Mouse (Mus musculus) heart, adult 2 months (tissue): ENCODE measurements around the gene Kcnk5. TPM values are rescaled to one million over a fixed set of nuclear protein-coding genes. Genes with fewer than 3 reads are reported as not detected.

Experiments
- DNase-seq, 2 experiments: peaks; one replicate each; pipeline ENCODE4 v3.0.0; 2021
- H3K27ac ChIP-seq: fragments of 200-600 bp; 2 replicates; pipeline ENCODE4 v1.8.1; 2022
- H3K27me3 ChIP-seq: fragments of 200-500 bp; 2 replicates; pipeline ENCODE4 v1.6.1; 2012; ENCODE audit warnings: mild to moderate bottlenecking, low read length, inconsistent platforms, mixed read lengths; ENCODE audit not compliant: control insufficient read depth, insufficient read depth
- H3K36me3 ChIP-seq: fragments of 200-500 bp; 2 replicates; pipeline ENCODE4 v1.6.1; 2012; ENCODE audit warnings: low read length, inconsistent platforms; ENCODE audit not compliant: control insufficient read depth, insufficient read depth
- H3K4me1 ChIP-seq: fragments of 200-500 bp; 2 replicates; pipeline ENCODE4 v1.6.1; 2011; ENCODE audit warnings: low read length; ENCODE audit not compliant: control insufficient read depth, insufficient read depth
- H3K4me3 ChIP-seq: fragments of 200-600 bp; 2 replicates; pipeline ENCODE4 v1.8.1; 2022
- H3K79me2 ChIP-seq: fragments of 200-500 bp; replicated peaks from 2 replicates; pipeline ENCODE4 v1.6.1; 2012; ENCODE audit warnings: mild to moderate bottlenecking, inconsistent platforms, low read length, moderate library complexity, mixed read lengths; ENCODE audit not compliant: control insufficient read depth, insufficient read depth
- H3K9ac ChIP-seq: fragments of 200-500 bp; 2 replicates; pipeline ENCODE4 v1.6.1; 2012; ENCODE audit warnings: low read depth, mild to moderate bottlenecking, control low read depth, inconsistent platforms, low read length, mixed read lengths
- CTCF ChIP-seq: fragments of 200-600 bp; IDR thresholded peaks from 2 replicates; pipeline ENCODE4 v1.8.1; 2022; ENCODE audit warnings: antibody characterized with exemption, mild to moderate bottlenecking, moderate library complexity
- EP300 ChIP-seq: fragments of 200-500 bp; IDR thresholded peaks from 2 replicates; pipeline ENCODE4 v1.6.1; 2011; ENCODE audit warnings: low read depth, low read length, control low read depth; ENCODE audit not compliant: insufficient read depth
- POLR2A ChIP-seq: fragments of 200-500 bp; IDR thresholded peaks from 2 replicates; pipeline ENCODE4 v1.6.1; 2011; ENCODE audit warnings: mild to moderate bottlenecking, low read depth, low read length, control low read depth; ENCODE audit not compliant: insufficient read depth
- WGBS: fragments of 180-500 bp; shearing (Covaris S2); methylation state at CpG from one replicate; pipeline ENCODE4 v1.1.7; 2018; 5-methylcytosine and 5-hydroxymethylcytosine counted together
- intact Hi-C: fragments of 180-260 bp; cut with DNase I; formaldehyde crosslinking; loops from one replicate; pipeline ENCODE4 v1.15.1; 2025
- polyA plus RNA-seq: library from polyadenylated mRNA; depleted of rRNA; stranded (reverse); fragments of >200 nt; gene quantifications from 2 replicates; pipeline ENCODE4 v1.2.3, GENCODE M21; 2012
- total RNA-seq, 2 experiments: library from RNA; stranded (reverse); gene quantifications; 2 replicates each; pipeline ENCODE4 v1.2.3; 2021

Gene Kcnk5
- total and polyA plus RNA-seq, 3 experiments: 0.65 to 0.84 (median 0.70) TPM

GRCm38 (mm10) chr14:20149127-20150080, 32.2 kb downstream of the Kcnk5 start:
- Histone ChIP-seq H3K9ac (no peak overlapping the region), H3K4me3 (no peak overlapping the region), H3K27me3 (no peaks in the 10 kb centered on the region), H3K36me3 (no peaks in the 10 kb centered on the region), H3K27ac (no peak overlapping the region), H3K79me2 (no peaks in the 10 kb centered on the region), H3K4me1 (no peaks in the 10 kb centered on the region)
- intact Hi-C loops: no loop called here
- 83% methylated on average over 22 of the region's 22 CpGs for WGBS
- DNase-seq: no peak
- TF ChIP-seq POLR2A: no peak
- no peak for TF ChIP-seq EP300
- TF ChIP-seq CTCF: no peak

DNA sequence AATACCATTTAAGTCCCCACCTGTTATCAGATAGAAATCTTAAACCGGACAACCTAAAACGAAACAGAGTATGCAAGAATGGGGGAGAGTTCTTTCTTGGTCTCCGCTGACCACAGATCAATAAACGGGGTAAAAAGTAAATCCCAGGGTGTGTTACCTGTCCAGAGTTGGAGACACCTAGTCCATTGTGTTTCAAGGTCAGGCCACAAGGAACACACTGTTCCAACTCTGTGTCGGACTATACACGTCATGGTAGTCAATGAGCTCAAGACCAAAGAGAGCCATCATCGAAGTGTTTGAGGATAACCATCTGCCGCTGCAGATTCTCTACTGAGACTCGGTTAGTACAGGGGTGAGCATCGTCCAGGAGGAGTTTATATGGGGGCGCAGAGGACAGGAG, 33.1 kb downstream of the Kcnk5 start:
- no peaks in the 10 kb centered on the region for H3K36me3 ChIP-seq
- no peak for DNase-seq
- H3K4me3 ChIP-seq: no peak overlapping the region
- intact Hi-C loops: no loop called here
- TF ChIP-seq EP300 (no peak), POLR2A (no peak), CTCF (no peak)
- H3K27me3 ChIP-seq: no peaks in the 10 kb centered on the region
- H3K79me2 ChIP-seq: no peaks in the 10 kb centered on the region
- no peak overlapping the region for H3K9ac ChIP-seq
- no peaks in the 10 kb centered on the region for H3K4me1 ChIP-seq
- WGBS: 91% methylated on average over 11 of the region's 11 CpGs
- H3K27ac ChIP-seq: no peak overlapping the region

DNA sequence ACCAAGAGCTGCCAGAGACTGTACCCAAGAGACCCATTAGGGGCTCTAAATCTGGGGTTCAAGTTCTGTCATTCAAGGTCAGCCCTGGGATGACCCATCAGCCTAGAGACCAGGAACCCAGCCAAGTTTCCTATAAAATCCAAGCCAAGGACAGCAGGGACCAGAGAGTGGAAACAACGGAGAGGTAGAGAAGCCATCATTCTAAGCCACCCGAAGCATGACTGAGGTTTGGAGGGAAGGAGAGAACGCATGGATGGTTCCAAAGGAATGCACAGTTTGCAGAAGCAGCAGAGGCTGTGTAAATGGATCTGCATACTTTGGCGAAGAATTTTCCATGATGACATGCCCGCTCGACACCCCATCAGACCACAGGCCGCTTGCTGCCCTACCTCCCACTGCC, 33.8 kb downstream of the Kcnk5 start:
- H3K27me3 ChIP-seq: no peaks in the 10 kb centered on the region
- no peaks in the 10 kb centered on the region for H3K36me3 ChIP-seq
- no peaks in the 10 kb centered on the region for H3K4me1 ChIP-seq
- H3K27ac ChIP-seq: no peak overlapping the region
- WGBS: 66% methylated on average over 7 of the region's 7 CpGs
- intact Hi-C loops: no loop called here
- no peak for TF ChIP-seq CTCF
- TF ChIP-seq POLR2A: no peak
- no peak for TF ChIP-seq EP300
- H3K9ac ChIP-seq: no peak overlapping the region
- H3K4me3 ChIP-seq: no peak overlapping the region
- DNase-seq: no peak
- H3K79me2 ChIP-seq: no peaks in the 10 kb centered on the region

- no peaks in the 10 kb centered on the region for H3K79me2 ChIP-seq
- no peaks in the 10 kb centered on the region for H3K4me1 ChIP-seq
- no peak overlapping the region for H3K4me3 ChIP-seq
- H3K27me3 ChIP-seq: no peaks in the 10 kb centered on the region
- intact Hi-C loops: no loop called here
- DNase-seq: no peak
- TF ChIP-seq CTCF (no peak), EP300 (no peak), POLR2A (no peak)
- 81% methylated on average over 4 of the region's 4 CpGs for WGBS
- H3K36me3 ChIP-seq: no peaks in the 10 kb centered on the region
- no peak overlapping the region for H3K27ac ChIP-seq
- H3K9ac ChIP-seq: no peak overlapping the region
These were observed 37.5 kb downstream of the Kcnk5 start for GRCm38 (mm10) chr14:20144093-20144492.

- intact Hi-C loops: no loop called here
- Histone ChIP-seq H3K27ac (no peak within 1 kb of the TSS), H3K27me3 (no peaks in the 10 kb centered on the region), H3K79me2 (no peaks in the 10 kb centered on the region), H3K9ac (no peak within 1 kb of the TSS), H3K4me1 (no peaks in the 10 kb centered on the region), H3K4me3 (no peak within 1 kb of the TSS), H3K36me3 (no peaks in the 10 kb centered on the region)
- TF ChIP-seq POLR2A: no peak
- TF ChIP-seq CTCF: no peak
- TF ChIP-seq EP300: no peak
- WGBS: 78% methylated on average over 16 of the region's 16 CpGs
- DNase-seq: no peak
These were observed 42.9 kb downstream of the Kcnk5 start, which contains the start of gene Saysd1 for GRCm38 (mm10) chr14:20138484-20139355. Gene Saysd1, minus strand, starts transcription at chr14:20138534.
